Mouse (Mus musculus): ENCODE measurements at regions not wholly inside any gene's neighbourhood (a gene's known extent, or its start where the extent isn't known, plus 50 kb on each side); places are given as distances from the start of the nearest gene placed in this dataset.

DNA sequence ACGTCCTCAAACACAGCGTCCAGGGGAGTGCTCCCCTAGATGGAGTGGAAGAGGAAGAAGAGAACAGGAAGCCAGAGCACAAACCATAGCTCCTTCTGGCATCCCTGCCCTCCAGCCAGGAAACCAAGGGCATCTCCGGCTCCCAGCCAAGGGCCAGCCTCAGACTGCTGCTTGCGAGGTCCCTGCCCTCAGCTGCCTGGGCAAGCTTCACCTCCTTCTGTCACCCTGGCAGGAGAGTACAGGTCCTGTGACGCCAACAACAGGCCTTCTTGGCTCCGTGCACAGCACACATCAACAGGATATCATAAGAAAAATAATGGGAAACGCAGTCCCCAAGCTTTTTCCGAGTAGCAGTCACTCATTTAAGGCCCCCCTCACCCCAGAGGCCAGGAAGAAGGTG, 212.9 kb upstream of the Mocs1 start:
- no peak for TF ChIP-seq CTCF (IDR thresholded peaks at IDR 0.05; ENCODE audit: control insufficient read depth, insufficient read depth, insufficient replicate concordance, low read depth, low read length)
- no peak for TF ChIP-seq POLR2A (IDR thresholded peaks at IDR 0.05; ENCODE audit: control insufficient read depth, low read depth, low read length)

All from testis, adult 2 months (tissue).